Mouse (Mus musculus) cerebellum, postnatal 10 days (tissue): ENCODE data around the gene Nos1ap.

Source experiments
- DNase-seq, 2 experiments: peaks; one replicate each; pipeline ENCODE4 v3.0.0; 2021; ENCODE audit warnings: mixed read lengths in 2 of 2

Gene Nos1ap

DNA sequence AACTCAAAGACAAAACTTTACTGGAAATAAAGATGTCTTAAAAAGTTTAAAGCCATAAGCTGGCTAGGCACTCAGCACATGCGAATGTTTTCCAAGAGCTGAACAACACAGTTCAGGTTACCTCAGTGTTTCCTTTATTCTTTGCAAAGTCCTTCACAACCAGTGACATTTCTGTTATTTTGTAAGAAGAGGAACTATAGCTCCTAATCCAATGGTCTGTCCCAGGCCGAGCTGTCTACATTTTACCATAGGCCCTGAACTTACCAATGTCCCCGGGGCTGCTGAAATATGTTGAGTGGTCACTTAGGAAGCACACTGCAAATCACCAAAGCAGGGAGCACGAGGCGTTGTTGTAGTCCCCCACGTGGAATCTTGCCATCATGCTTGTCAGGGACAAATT, 319.4 kb downstream of the Nos1ap start:
- no peak for DNase-seq

DNA sequence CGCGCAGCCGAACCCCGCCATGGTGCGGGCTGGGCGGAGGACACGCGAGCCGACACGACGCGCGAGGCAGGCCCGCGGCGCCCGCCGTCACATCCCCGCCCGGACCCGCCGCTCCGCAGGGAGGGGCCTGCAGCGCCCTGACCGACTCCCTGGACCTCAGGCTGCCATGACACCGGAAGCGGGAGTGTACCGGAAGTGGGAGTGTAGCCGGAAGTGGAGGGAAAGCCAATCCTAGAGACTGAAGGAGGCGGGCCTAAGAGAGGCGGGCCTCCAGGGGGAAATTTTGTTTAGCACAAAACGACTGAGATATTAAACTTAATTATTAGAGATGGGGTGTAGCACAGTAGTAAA, 334.1 kb downstream of the Nos1ap start:
- DNase-seq, result peak; percentile 90 to 91

DNA sequence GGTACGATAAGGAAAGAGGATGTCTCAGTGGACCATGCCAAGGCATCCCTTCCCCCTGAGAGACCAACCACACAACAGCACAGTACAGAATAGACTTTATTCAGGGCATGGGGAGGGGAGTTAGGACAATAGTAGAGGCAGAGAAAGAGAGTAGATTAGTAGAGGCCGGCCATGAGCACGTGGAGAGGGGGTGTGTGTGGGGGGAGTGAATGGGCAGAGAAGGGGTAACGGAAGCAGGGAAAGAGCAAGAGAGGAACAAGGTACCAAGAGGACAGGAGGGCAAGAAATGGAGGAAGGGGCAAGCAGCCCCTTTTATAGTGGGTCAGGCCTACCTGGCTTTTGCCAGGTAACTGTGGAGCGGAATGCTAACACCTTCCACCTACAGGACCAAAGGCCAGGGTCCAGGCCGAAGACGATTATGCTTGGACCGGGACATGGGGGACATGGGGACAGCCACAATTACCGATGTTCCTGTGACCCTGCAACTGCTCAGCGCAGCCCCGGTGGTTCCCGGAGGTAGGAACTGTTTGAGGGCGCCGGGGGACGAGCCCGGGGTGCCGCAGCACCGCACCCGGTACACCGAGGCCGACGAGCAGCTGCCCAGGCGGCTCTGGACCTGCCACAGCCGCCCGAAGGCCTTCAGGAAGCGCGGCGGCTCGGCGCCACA, 334.6 kb downstream of the Nos1ap start:
- DNase-seq, result no peak
